ENCODE assay signal across 7 mouse cellular contexts in the genomic region with DNA sequence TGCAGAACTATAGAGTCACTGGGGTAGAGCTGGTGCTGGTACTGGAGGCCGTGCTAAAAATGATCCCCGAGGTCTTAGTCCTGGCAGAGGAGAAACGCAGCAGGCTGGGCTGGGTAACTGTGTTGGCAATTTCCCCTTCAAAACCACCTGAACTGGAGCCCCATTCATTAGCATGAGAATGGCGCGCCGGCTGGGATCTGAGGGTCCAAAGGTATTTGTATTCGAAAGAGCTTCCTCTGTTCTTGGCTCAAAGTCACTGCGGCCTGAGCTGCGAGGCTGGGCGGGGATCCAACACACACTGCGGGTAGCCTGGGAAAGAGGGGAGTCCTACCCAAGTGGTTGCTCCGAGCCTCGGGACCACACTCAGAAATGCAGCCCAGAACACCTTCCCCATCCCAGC. TPM values are rescaled to one million over a fixed set of nuclear protein-coding genes. Genes with fewer than 3 reads are reported as not detected.
DNase-seq lines count a peak whose midpoint lies in the region; TF ChIP-seq lines count a peak whose summit lies in the region.

No protein-coding gene starts in this region.

- peak; percentile 98 for DNase-seq in ES-CJ7 (ENCODE audit: low read depth, low spot score)
- peak; percentile 49 to 67 for DNase-seq in frontal cortex, postnatal 14 days (ENCODE audit: low spot score in 2 of 2)
- DNase-seq in layer of hippocampus, postnatal 10 days (ENCODE audit: low spot score in 2 of 2): peak; percentile 72 to 81
- DNase-seq in spleen, postnatal 36 days (ENCODE audit: low spot score in 2 of 2): no peak
- no peak for DNase-seq in urinary bladder, adult 18-20 months (ENCODE audit: low spot score in 2 of 2)
- no peak for DNase-seq in c-Kit-positive CD71-positive TER-119-positive erythroid progenitor cells, embryonic 14.5 days (ENCODE audit: low spot score)

- no peaks in the 10 kb centered on the region for H3K36me3 ChIP-seq in C2C12 (ENCODE audit: control insufficient read depth, insufficient read depth)

- H3K79me2 ChIP-seq in C2C12 (ENCODE audit: control insufficient read depth, insufficient read depth): peaks cover 42% of the 10 kb centered on the region

- peaks cover 15% of the 10 kb centered on the region for H3K79me3 ChIP-seq in C2C12 (ENCODE audit: low read depth)

- H3ac ChIP-seq in C2C12 (ENCODE audit: control insufficient read depth, insufficient read length, low read depth): no peak overlapping the region

- peak overlapping the region; percentile 34 for H3K4me3 ChIP-seq in C2C12 (ENCODE audit: insufficient read depth, poor library complexity, severe bottlenecking)

- H3K27me3 ChIP-seq in C2C12 (ENCODE audit: control insufficient read depth, insufficient read depth, insufficient read length): no peaks in the 10 kb centered on the region

- no peak for TF ChIP-seq CTCF in C2C12 (IDR thresholded peaks at IDR 0.05; ENCODE audit: control insufficient read depth, insufficient read depth, insufficient read length)

TF ChIP-seq in C2C12, 6 proteins besides CTCF, POLR2A, EP300 and RAD21:
- TF ChIP-seq FOSL1 (IDR thresholded peaks at IDR 0.05; ENCODE audit: insufficient read depth, low read length, poor library complexity, severe bottlenecking): no peak
- no peak for TF ChIP-seq CEBPB (IDR thresholded peaks at IDR 0.05; ENCODE audit: low read depth)
- no peak for TF ChIP-seq MYOD1 (IDR thresholded peaks at IDR 0.05; ENCODE audit: control insufficient read depth, insufficient read length, low read depth)
- no peak for TF ChIP-seq USF1 (IDR thresholded peaks at IDR 0.05; ENCODE audit: low read depth)
- no peak for TF ChIP-seq MYOG (IDR thresholded peaks at IDR 0.05; ENCODE audit: control insufficient read depth, extremely low read depth, insufficient read length)
- TF ChIP-seq MAX (IDR thresholded peaks at IDR 0.05): no peak

RNA-seq across cellular contexts. Expression of gene Insyn1, which starts 32.6 kb away (rescaled TPM):
- 23.3 TPM for polyA plus RNA-seq in C2C12 (2012; fragmentation: generic; extraction: Trizol)
- total RNA-seq in layer of hippocampus, postnatal 10 days (2021): 100 to 1,000 TPM; 145 TPM

Comparison
In these comparisons a context has a peak if more than half of its experiments do, and no peak if none do; other contexts are left out.
1. DNase-seq: peak in ES-CJ7 (single experiment), frontal cortex, postnatal 14 days (2 of 2) and layer of hippocampus, postnatal 10 days (2 of 2); none in spleen, postnatal 36 days (0 of 2), urinary bladder, adult 18-20 months (0 of 2) and c-Kit-positive CD71-positive TER-119-positive erythroid progenitor cells, embryonic 14.5 days (single experiment).